Mouse (Mus musculus) adrenal gland, postnatal 4 days (tissue): ENCODE results near the gene Tnnt1. TPM values are rescaled to one million over a fixed set of nuclear protein-coding genes. Genes with fewer than 3 reads are reported as not detected.

Experiments
- total RNA-seq, 2 experiments: library from RNA; stranded (reverse); gene quantifications; 2 replicates each; pipeline ENCODE4 v1.2.3; 2021

Tnnt1 gene
- total RNA-seq, 2 experiments from 2014 or later: 8.1 to 21.0 TPM

Other genes with a start within 250 kb of the Tnnt1 start
- gene Ncr1, start 178.7 kb downstream of the Tnnt1 start, total RNA-seq: under 1 TPM in 1 of 2 experiments, not detected in 1; 0.20 TPM
- gene Gp6, start 118.6 kb downstream of the Tnnt1 start, total RNA-seq: under 1 TPM; 0.11 to 0.40 TPM
- 10 to 100 TPM; 31.7 to 34.3 TPM for gene Rdh13, start 70.7 kb downstream of the Tnnt1 start, total RNA-seq
- gene Eps8l1, start 55.7 kb downstream of the Tnnt1 start, total RNA-seq: 1 to 10 TPM; 7.8 to 9.3 TPM
- 100 to 1,000 TPM; 106 to 112 TPM for gene Ppp1r12c, start 14.7 kb downstream of the Tnnt1 start, total RNA-seq
- 1 to 10 TPM; 1.0 to 1.7 TPM for gene Tnni3, start 7.8 kb upstream of the Tnnt1 start, total RNA-seq
- 1 to 10 TPM in 1 of 2 experiments, under 1 TPM in 1; 0.95 to 1.1 TPM for gene Dnaaf3, start 16.1 kb upstream of the Tnnt1 start, total RNA-seq
- gene Syt5, start 31.2 kb upstream of the Tnnt1 start, total RNA-seq: 10 to 100 TPM; 16.8 to 18.2 TPM
- under 1 TPM in 1 of 2 experiments, not detected in 1; 0.23 TPM for gene Ptprh, start 87.7 kb upstream of the Tnnt1 start, total RNA-seq
- gene Tmem86b, start 115.0 kb upstream of the Tnnt1 start, total RNA-seq: 10 to 100 TPM; 12.8 to 16.6 TPM
- 100 to 1,000 TPM in 1 of 2 experiments, 10 to 100 TPM in 1; 98.4 to 103 TPM for gene Ppp6r1, start 142.6 kb upstream of the Tnnt1 start, total RNA-seq
- gene Hspbp1, start 168.7 kb upstream of the Tnnt1 start, total RNA-seq: 10 to 100 TPM; 41.3 to 43.6 TPM
- 10 to 100 TPM; 14.4 to 17.0 TPM for gene Brsk1, start 174.2 kb upstream of the Tnnt1 start, total RNA-seq
- gene Tmem150b, start 208.9 kb upstream of the Tnnt1 start, total RNA-seq: under 1 TPM; 0.11 to 0.25 TPM
- 10 to 100 TPM; 89.8 to 94.8 TPM for gene Kmt5c, start 223.7 kb upstream of the Tnnt1 start, total RNA-seq
- 10 to 100 TPM; 36.6 to 40.4 TPM for gene Cox6b2, start 236.7 kb upstream of the Tnnt1 start, total RNA-seq